Mouse (Mus musculus): ENCODE results near the gene Lag3.

GRCm38 (mm10) chr6:124863658-124864298 lies 47.7 kb downstream of the Lag3 start, which contains the start of gene Gpr162:
- TF ChIP-seq CTCF (IDR thresholded peaks at IDR 0.05; ENCODE audit: low read depth) (0 out of 2 replicates have a peak, but pooled peaks have one; percentile 9), EP300 (IDR thresholded peaks at IDR 0.05; ENCODE audit: low read depth) (no peak)
